Mouse (Mus musculus): ENCODE measurements around the gene 4930558K02Rik. TPM values are rescaled to one million over a fixed set of nuclear protein-coding genes. Genes with fewer than 3 reads are reported as not detected.

The 4930558K02Rik gene
- total RNA-seq (2023) = not detected

DNA sequence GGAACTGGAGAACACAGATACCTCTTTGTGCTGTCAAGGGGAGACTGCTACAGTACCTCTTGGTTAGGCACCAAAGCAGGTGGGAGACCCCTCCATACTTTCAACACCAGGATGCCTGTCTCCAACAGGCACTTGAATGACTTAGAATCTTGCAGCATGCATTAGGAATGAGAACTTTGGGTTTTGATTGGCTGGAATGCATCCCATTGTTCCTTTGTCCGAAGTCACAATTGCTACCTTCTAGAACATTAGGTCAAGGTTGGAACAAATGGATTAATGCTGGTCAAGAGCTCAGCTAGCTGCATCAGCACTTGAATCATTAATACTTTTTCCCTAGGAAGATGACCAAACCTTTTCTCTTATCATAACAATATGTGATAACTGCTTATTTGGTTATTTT, at the start of gene 4930558K02Rik:
Gene 4930558K02Rik (minus strand): TSS at position 101 of the 400 bp plus-strand sequence.

DNA sequence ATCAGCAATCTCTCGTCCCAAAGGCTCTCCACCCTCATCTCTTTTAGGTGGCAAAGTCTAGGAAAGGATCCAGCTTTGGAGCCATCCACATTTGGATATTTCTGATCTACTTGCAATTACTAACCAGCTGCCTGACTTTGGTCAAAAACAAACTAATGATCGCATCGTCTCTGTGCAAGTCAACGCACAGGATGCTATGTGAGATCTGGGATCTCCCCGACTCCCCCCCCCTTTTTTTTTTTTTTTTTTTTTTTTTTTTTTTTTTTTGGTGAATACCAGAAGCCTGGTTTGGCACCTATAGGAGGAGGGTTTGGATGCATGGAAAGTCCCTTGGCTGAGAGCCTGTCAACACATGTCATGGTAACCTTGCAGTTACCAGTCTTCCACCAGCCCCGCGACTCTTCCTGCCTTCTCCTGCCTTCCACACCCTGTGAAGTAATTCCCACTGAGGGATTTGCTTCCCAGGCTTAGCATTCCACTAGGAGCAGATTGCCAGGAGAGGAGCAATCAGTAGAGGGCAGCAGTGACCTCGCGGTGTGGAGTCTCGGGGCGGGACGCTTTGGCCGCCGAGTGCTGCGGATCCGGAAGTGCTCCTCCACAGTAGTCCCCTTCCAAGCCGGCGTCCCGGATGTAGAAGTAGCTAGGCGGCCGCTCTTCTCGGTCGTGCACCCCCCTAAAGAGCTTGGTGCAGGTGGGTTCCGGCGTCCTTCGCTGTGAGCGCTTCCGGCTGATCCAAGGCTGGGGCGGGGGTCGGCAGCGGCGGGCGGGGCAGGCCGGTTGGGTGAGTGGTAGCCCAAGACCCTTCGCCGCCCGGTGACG, 10.6 kb downstream of the 4930558K02Rik start, which contains the start of gene Pigc:
Gene Pigc (plus strand): TSS at position 598 of the 819 bp plus-strand sequence.

Other genes starting within 250 kb of the 4930558K02Rik start
- under 1 TPM in 1 of 2 experiments, not detected in 1; 0.38 TPM for gene Fasl, start 191.1 kb downstream of the 4930558K02Rik start, total RNA-seq (2023)
- 100 to 1,000 TPM; 116 to 139 TPM for gene Suco, start 103.0 kb downstream of the 4930558K02Rik start, total RNA-seq (2023)
- 10 to 100 TPM; 13.7 to 15.9 TPM for gene Pigc, start 10.4 kb downstream of the 4930558K02Rik start, total RNA-seq (2023)